Mouse (Mus musculus) liver, embryonic 18 days (tissue): ENCODE measurements around the gene Klhl3. TPM values are rescaled to one million over a fixed set of nuclear protein-coding genes. Genes with fewer than 3 reads are reported as not detected.

Experiments
- polyA plus RNA-seq: library from polyadenylated mRNA; depleted of rRNA; stranded (reverse); fragments of >200 nt; gene quantifications from 2 replicates; pipeline ENCODE4 v1.2.3, GENCODE M21; 2012; rRNA removed

The Klhl3 gene
- polyA plus RNA-seq: 1.4 and 1.7 TPM in 2 replicates

GRCm38 (mm10) chr13:58113061-58113900 lies at the start of gene Klhl3:
TSS of gene Klhl3 (minus strand) at chr13:58113592.

DNA sequence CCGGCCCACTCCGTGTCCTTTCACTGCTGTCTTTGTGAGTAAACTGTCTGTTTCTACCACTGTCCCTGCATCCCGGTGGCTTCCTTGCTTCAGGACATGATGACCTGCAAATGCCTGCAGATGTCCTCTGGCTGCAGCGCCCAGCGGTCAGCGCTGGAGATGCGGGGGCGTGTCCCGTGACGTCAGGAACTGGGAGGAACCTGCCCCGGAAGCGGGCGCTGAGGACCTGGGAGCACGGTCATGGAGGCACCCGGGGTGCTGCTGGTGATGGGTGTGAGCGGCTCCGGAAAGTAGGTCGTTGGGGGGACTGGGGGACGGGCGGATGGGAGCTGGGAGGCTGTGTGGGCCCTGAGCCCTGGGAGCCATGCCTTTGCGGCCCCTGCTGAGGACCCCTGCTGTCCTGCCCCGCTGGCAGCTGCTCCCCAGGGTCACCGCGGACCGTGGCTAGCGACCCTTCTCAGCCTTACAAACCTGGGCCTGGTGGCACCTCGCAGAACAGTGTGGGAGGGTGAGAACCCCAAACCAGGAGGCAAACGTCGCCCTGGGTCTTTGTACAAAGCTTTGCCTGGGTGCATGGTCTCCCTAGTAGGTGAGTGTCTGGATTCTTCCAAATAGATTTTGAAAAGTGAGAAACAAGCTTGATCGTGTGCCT lies 44.2 kb upstream of the Klhl3 start, which contains the start of gene Idnk:
Gene Idnk, plus strand, starts transcription at position 203 of the 652 bp plus-strand sequence.

DNA sequence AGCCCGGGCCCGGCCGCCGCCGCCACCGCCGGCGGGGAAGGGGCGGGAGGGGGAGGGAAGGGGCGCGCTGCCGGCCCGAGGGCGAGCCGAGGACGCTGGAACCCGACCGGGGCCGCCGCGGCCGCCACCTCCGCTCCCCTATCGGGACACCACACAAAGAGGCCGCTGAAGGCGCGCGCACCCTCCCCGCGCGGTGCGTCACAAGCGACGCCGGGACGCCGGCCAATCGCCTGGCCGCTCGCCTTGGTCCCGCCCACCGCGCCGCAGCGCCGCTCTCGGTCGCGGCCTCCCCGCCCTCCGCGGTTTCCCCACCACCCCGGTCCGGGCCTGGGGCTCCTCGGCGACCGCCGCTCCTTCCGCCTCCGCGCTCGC lies 15.0 kb upstream of the Klhl3 start, which contains the start of gene Hnrnpa0:
Gene Hnrnpa0, minus strand, starts transcription at position 161 of the 372 bp plus-strand sequence.

Other genes starting within 250 kb of the Klhl3 start
- gene Spock1, start 205.3 kb downstream of the Klhl3 start, polyA plus RNA-seq: 0.02 TPM in 2 replicates
- 44.3 and 53.3 TPM in 2 replicates for gene Hnrnpa0, start 15.0 kb upstream of the Klhl3 start, polyA plus RNA-seq
- 12.9 and 13.3 TPM in 2 replicates for gene Idnk, start 44.1 kb upstream of the Klhl3 start, polyA plus RNA-seq
- gene Ubqln1, start 102.1 kb upstream of the Klhl3 start, polyA plus RNA-seq: 39.5 and 41.0 TPM in 2 replicates
- gene Gkap1, start 162.1 kb upstream of the Klhl3 start, polyA plus RNA-seq: 6.8 and 8.0 TPM in 2 replicates
- gene Kif27, start 245.5 kb upstream of the Klhl3 start, polyA plus RNA-seq: 0.10 TPM in 2 replicates